Mouse (Mus musculus): ENCODE results near the gene Lrig2. TPM values are rescaled to one million over a fixed set of nuclear protein-coding genes. Genes with fewer than 3 reads are reported as not detected.
A peak's percentile ranks its signal among the peaks of the same experiment; 100 is the strongest.
"Not testable (repeated sequence)": the region's sequence is repeated elsewhere in the genome, so short reads cannot be mapped to it uniquely, and the experiment has no call there.

The Lrig2 gene
- total RNA-seq, 2 experiments from 2014 or later = 35.9 to 36.9 TPM

DNA sequence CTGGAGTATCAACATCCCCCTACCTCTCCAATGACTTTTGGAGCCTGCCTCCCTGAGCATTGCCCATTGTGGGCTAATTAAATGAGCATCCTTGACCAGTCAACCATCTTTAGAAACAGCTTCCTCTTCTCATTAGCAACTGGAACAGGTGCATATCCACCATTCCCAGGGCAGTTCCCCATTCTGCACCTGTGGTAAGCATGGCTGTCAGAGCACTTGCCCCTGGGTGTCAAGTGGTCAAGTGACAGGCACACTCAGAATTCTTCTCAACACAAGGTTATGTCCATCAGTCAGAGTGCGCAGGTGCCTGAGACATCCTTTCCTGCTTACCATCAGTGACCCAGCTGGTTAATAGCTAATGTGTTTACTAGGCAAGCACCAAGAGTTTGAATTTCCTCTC lies 72.9 kb downstream of the Lrig2 start:
- DNase-seq = no peak
- intact Hi-C loops (cut with DNase I) = loop anchor here (10.0 kb wide), 1 partner anchor 214 kb away; the partner anchor contains the start of gene Magi3

DNA sequence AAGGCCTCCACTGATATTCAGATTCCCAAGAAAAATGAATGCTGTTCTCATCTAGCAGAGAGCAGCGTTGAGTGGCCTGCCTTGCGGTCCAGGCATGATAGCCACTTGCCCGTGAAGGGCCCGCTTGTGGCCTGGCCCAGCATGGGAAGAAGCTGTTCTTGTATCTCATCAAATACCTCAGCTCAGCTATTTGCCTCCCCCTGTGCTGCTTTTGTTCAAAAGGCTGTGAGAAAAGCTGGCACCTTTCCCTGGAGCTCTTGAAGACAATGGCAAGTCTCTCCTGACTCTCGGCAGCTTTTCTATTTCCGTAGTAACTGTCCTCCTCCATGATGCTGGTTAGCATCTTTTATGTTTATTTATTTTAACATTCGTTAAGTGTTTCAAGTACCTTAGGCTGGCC lies 74.1 kb downstream of the Lrig2 start:
- DNase-seq = no peak
- intact Hi-C loops (cut with DNase I) = loop anchor here (10.0 kb wide), 1 partner anchor 213 kb away; the partner anchor contains the start of gene Magi3

GRCm38 (mm10) chr3:104435947-104436346 lies 75.8 kb downstream of the Lrig2 start:
- no peak for DNase-seq
- intact Hi-C loops (cut with DNase I) = loop anchor here (10.0 kb wide), 1 partner anchor 211 kb away; the partner anchor contains the start of gene Magi3

GRCm38 (mm10) chr3:104434246-104434696 lies 77.4 kb downstream of the Lrig2 start:
- intact Hi-C loops (cut with DNase I) = loop anchor here (10.0 kb wide), 1 partner anchor 209 kb away; the partner anchor contains the start of gene Magi3
- DNase-seq = no peak

- intact Hi-C loops (cut with DNase I) = loop anchor here (10.0 kb wide), 1 partner anchor 208 kb away; the partner anchor contains the start of gene Magi3
- no peak for DNase-seq
Observed at GRCm38 (mm10) chr3:104432651-104433050, 79.1 kb downstream of the Lrig2 start.

- peak; percentile 79 for DNase-seq
- intact Hi-C loops (cut with DNase I) = loop anchor here (10.0 kb wide), 1 partner anchor 207 kb away; the partner anchor contains the start of gene Magi3
Observed at GRCm38 (mm10) chr3:104431848-104432159, 79.9 kb downstream of the Lrig2 start.

- DNase-seq = no peak
- intact Hi-C loops (cut with DNase I) = loop anchor here (10.0 kb wide), 1 partner anchor 207 kb away; the partner anchor contains the start of gene Magi3
Observed at GRCm38 (mm10) chr3:104431156-104431847, 80.4 kb downstream of the Lrig2 start.

- intact Hi-C loops (cut with DNase I) = not testable (repeated sequence)
Observed at GRCm38 (mm10) chr3:104427354-104427753, 84.4 kb downstream of the Lrig2 start.

GRCm38 (mm10) chr3:104424346-104424745 lies 87.4 kb downstream of the Lrig2 start:
- DNase-seq = peak; percentile 92

More at GRCm38 (mm10) chr3:104427354-104427753, 84.4 kb downstream of the Lrig2 start:
- DNase-seq = not testable (repeated sequence)

GRCm38 (mm10) chr3:104420929-104421328 lies 90.8 kb downstream of the Lrig2 start:
- no peak for DNase-seq
- intact Hi-C loops (cut with DNase I) = no loop called here

More at GRCm38 (mm10) chr3:104424346-104424745, 87.4 kb downstream of the Lrig2 start:
- intact Hi-C loops (cut with DNase I) = no loop called here

DNA sequence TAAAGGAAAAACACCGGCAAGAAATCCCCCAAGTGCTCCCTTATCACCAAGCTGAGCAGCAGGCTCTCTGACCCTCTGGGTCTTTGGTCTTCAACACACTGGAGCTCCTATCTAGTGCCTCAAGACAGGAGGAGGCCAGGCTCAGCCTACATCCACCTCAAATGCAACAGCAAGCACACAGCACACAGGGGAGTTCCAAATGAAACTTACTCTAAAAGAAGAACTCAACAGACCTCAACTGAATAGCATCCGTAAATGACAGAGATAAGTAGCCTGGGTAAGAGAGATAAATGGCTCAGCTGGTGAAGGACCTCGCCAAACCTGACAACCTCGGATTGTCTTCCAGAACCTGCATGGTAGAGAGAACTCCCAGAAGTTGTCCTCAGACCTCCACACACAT lies 91.7 kb downstream of the Lrig2 start:
- no peak for DNase-seq
- intact Hi-C loops (cut with DNase I) = no loop called here

- intact Hi-C loops (cut with DNase I) = no loop called here
- DNase-seq = no peak
Observed at GRCm38 (mm10) chr3:104416806-104417205, 94.9 kb downstream of the Lrig2 start.

- intact Hi-C loops (cut with DNase I) = no loop called here
- no peak for DNase-seq
Observed at GRCm38 (mm10) chr3:104412482-104412881, 99.2 kb downstream of the Lrig2 start.

GRCm38 (mm10) chr3:104407506-104407905 lies 104.2 kb downstream of the Lrig2 start:
- intact Hi-C loops (cut with DNase I) = no loop called here
- no peak for DNase-seq

DNA sequence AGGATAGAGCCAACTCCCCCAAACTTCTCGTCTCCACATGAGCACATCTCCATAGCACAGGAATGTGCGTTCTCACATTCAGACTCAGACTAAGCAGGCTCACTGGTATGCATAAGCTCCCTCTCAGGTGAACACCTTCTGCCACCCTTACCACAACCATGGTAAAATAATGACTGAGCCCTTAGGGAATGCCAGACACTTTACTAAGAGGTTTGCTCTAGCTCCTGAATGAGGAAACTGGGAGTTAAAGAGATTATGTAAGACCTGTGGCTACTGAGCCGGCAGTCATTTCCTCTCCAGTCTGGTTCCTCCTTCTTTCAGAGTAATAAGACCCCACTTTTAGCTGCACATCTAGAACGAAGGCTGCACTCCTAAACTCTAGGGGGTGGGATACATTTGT lies 108.1 kb downstream of the Lrig2 start:
- intact Hi-C loops (cut with DNase I) = no loop called here
- no peak for DNase-seq

DNA sequence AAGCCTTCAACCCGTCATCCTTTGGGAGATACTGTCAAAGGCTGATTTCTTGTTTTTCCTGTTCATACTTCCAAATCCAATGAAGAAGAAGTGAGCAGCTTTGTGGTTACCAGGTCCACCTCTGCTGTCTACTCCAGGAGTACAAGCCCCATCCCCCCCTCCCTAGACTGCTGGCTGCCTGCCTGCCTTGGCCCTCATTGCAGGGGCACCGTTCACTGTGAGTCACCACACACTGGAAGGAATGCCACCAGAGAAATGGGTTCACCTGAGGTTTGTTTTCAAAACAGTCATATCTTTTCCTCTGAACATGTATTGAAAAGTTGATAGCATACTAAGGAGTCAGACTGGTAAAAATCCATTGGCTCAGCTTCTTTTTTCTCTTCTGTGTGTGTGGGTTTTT lies 110.5 kb downstream of the Lrig2 start:
- DNase-seq = no peak
- intact Hi-C loops (cut with DNase I) = no loop called here

DNA sequence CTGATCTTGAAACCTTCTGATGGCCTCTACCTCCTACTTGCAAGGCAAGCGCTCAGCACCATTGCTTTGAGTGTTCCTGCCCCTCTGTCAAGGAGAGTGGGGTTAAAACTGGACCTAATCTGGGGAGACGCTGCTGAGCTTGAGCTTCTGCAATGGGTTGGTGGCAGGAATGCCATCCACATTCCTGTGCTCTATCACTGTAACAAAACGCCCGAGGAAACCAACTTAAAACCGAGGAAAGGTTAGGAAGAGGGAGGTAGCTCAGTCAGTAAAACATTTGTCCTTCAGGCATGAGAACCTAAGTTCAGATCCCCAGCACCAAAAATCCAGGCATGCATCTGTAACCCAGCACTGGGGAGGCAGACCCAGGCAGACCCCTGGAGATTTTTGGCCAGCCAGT lies 111.6 kb downstream of the Lrig2 start:
- intact Hi-C loops (cut with DNase I) = no loop called here
- no peak for DNase-seq

- intact Hi-C loops (cut with DNase I) = no loop called here
- peak; percentile 83 for DNase-seq
Observed at GRCm38 (mm10) chr3:104399296-104400045, 112.2 kb downstream of the Lrig2 start.

DNA sequence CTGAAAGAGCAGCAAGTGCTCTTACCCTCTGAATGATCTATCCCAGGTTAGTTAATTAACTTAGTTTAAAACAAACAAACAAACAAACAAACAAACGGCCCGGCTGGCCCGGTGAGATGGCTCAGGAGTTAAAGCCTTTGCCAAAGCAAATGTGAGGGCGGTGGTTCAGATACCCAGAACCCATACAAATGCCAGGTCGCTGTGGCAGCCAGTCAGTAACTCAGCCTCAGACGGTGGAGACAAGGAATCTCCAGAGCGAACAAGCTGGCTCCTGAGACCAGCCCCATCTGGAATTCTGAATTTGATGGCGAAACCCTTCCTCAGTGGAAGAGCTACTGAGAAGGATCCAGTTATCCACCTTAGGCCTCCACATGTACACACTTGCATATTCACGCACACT lies 114.4 kb downstream of the Lrig2 start:
- intact Hi-C loops (cut with DNase I) = no loop called here
- peak; percentile 77 for DNase-seq

DNA sequence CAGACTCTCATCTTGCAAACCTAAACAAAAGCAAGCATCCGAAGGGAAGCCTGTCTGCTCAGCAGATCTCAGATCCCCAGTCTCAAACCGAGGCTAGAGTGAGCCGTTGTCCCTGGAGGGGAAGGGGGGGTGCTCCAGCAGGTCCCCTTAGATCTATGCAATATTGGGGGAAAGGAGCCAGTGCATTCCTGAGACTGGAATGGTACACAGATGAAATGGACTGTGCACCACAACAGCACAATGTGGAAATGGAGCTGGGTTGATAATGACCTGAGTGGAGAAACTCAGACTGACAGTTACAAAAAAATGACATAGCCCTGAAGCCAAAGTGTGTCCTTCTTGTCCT lies 115.0 kb downstream of the Lrig2 start:
- intact Hi-C loops (cut with DNase I) = no loop called here
- no peak for DNase-seq

- intact Hi-C loops (cut with DNase I) = no loop called here
- peak; percentile 59 for DNase-seq
Observed at GRCm38 (mm10) chr3:104396067-104396735, 115.5 kb downstream of the Lrig2 start.

All from left cerebral cortex, postnatal 4 days (tissue).